Mouse (Mus musculus): ENCODE data around the gene Pip5k1c. TPM values are rescaled to one million over a fixed set of nuclear protein-coding genes. Genes with fewer than 3 reads are reported as not detected.
A peak's percentile ranks its signal among the peaks of the same experiment; 100 is the strongest.

Pip5k1c gene
- polyA plus RNA-seq, 1 experiment, result 935 TPM

DNA sequence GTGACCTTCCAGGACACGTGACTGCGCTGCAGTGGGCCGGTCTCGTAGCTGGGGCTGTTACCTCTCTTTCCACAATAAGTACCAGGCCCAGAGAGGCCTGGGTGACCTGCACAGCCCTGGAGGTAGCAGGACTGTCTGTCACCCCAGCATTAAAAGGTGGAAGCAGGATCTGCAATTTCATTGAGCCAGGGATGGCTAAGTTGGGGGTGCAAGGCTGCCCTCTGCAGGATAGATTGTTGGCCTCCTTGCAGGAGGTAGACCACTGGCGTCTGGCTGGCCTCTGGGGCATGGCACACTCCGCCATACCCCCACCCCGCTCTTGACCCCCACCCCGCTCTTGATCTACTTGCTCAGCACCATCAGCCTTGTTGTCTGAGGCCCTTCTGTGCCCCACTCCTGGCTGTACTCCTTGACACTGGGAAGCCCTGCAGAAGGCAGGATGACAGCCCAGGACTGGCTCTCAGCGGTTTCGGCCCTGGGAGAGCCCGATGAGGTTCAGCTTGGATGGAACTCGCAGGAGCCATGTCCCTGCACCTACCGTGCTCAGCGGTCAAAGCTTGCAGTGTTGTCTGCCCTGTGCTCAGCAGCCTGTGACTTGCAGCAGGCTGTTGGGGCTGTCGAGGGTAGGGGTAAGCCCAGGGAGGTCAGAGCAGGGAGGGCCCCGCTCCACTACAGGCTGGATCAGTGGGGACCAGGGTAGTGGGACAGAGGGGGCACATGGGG is 23.7 kb downstream of the Pip5k1c start:
- H3K4me3 ChIP-seq (ENCODE audit: insufficient read depth, low read depth, low read length), result no peak overlapping the region
- no peak overlapping the region for H3K27ac ChIP-seq (ENCODE audit: insufficient read depth, low read depth, low read length)
- peaks cover 19% of the 10 kb centered on the region for H3K4me1 ChIP-seq (ENCODE audit: control insufficient read depth, insufficient read depth, low read length)
- TF ChIP-seq POLR2A (IDR thresholded peaks at IDR 0.05; ENCODE audit: insufficient read depth, low read depth, low read length) (no peak), CTCF (IDR thresholded peaks at IDR 0.05; ENCODE audit: insufficient read depth, low read depth, low read length) (no peak)
- WGBS, result 49% methylated on average over 16 of the region's 16 CpGs

DNA sequence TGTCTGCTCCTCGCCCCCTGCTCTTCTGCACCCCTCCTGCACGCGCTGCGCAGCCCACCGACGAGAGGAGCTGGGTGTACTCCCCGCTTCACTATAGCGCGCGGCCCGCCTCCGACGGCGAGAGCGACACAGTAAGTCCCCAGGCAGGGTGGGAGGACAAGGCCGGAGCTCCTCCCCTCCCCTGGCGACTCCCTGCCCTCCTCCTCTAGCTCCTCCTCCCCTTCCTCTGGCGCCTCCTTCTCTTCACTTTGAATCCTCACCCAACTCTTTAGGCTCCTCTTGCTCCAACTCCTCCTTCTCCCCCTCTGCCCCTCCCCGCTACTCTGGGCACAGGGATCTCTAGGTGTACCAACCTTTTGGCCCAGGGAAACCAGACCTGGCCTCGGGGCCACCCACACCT is 24.5 kb downstream of the Pip5k1c start:
- no peak for TF ChIP-seq CTCF (IDR thresholded peaks at IDR 0.05; ENCODE audit: insufficient read depth, low read depth, low read length)
- TF ChIP-seq POLR2A (IDR thresholded peaks at IDR 0.05; ENCODE audit: insufficient read depth, low read depth, low read length), result no peak
- 33% methylated on average over 20 of the region's 20 CpGs for WGBS
- H3K27ac ChIP-seq (ENCODE audit: insufficient read depth, low read depth, low read length), result no peak overlapping the region
- H3K4me3 ChIP-seq (ENCODE audit: insufficient read depth, low read depth, low read length), result no peak overlapping the region
- H3K4me1 ChIP-seq (ENCODE audit: control insufficient read depth, insufficient read depth, low read length), result peaks cover 20% of the 10 kb centered on the region

DNA sequence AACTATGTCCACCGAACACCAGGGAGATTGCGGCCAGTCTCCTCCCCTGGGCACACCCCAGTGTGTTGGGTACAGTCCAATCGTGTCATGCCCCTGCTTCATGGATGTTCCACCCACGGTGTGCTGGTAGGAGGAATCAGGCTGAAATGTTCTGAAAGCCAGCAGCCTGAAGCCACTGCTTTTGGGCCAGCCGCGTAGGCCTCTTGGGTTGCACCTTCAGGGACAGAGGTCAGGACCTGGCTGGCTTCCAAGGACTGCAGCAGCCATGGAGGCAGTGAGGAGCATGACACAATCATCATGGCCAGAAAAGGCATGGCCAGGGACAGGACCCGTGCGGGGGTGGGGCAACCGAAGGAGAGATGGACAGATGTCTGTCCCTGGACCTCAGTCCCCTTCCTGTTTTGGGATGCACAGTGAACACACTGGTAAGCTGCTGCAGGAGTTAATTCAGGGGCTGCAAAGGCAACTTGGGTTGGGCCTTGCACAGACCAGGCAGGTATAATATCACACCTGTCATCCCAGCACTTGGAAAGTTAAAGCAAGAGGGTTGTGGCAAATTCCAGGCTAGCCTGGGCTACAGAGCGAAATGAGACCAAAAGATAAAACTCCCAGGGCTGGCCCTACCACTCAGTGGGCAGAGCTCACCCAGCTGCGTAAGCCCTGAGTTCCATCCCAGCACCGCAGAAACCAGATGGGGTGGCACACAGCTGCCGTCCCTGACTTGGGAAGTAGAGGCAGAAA is 26.0 kb downstream of the Pip5k1c start:
- Histone ChIP-seq H3K27ac (ENCODE audit: insufficient read depth, low read depth, low read length) (no peak overlapping the region), H3K4me3 (ENCODE audit: insufficient read depth, low read depth, low read length) (no peak overlapping the region), H3K4me1 (ENCODE audit: control insufficient read depth, insufficient read depth, low read length) (peaks cover 24% of the 10 kb centered on the region)
- TF ChIP-seq POLR2A (IDR thresholded peaks at IDR 0.05; ENCODE audit: insufficient read depth, low read depth, low read length) (no peak), CTCF (IDR thresholded peaks at IDR 0.05; ENCODE audit: insufficient read depth, low read depth, low read length) (0 out of 2 replicates have a peak, but pooled peaks have one; percentile 4)
- 75% methylated on average over 13 of the region's 13 CpGs for WGBS

DNA sequence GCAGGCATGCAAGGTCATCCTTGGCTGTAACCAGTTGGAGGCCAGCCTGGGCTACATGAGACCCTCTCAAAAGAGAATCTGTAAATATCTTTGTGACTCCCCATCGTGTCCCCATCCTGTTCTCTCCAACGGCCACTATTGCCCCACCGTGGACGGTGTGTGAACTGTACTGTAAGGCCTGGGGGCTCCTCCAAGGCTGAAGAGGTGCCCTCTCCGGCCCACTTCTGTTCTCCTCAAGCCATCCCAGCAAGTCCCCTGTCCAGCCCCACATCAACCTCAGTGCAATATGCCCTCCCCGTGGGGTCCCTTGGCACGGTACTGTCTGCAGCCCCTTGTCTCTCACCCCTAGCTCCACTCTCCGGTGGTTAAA is 26.6 kb downstream of the Pip5k1c start:
- peaks cover 24% of the 10 kb centered on the region for H3K4me1 ChIP-seq (ENCODE audit: control insufficient read depth, insufficient read depth, low read length)
- 30% methylated on average over 8 of the region's 8 CpGs for WGBS
- no peak overlapping the region for H3K4me3 ChIP-seq (ENCODE audit: insufficient read depth, low read depth, low read length)
- TF ChIP-seq POLR2A (IDR thresholded peaks at IDR 0.05; ENCODE audit: insufficient read depth, low read depth, low read length) (no peak), CTCF (IDR thresholded peaks at IDR 0.05; ENCODE audit: insufficient read depth, low read depth, low read length) (no peak)
- 0 out of 2 replicates have a peak overlapping the region, but pooled peaks have one; percentile 99 for H3K27ac ChIP-seq (ENCODE audit: insufficient read depth, low read depth, low read length)

DNA sequence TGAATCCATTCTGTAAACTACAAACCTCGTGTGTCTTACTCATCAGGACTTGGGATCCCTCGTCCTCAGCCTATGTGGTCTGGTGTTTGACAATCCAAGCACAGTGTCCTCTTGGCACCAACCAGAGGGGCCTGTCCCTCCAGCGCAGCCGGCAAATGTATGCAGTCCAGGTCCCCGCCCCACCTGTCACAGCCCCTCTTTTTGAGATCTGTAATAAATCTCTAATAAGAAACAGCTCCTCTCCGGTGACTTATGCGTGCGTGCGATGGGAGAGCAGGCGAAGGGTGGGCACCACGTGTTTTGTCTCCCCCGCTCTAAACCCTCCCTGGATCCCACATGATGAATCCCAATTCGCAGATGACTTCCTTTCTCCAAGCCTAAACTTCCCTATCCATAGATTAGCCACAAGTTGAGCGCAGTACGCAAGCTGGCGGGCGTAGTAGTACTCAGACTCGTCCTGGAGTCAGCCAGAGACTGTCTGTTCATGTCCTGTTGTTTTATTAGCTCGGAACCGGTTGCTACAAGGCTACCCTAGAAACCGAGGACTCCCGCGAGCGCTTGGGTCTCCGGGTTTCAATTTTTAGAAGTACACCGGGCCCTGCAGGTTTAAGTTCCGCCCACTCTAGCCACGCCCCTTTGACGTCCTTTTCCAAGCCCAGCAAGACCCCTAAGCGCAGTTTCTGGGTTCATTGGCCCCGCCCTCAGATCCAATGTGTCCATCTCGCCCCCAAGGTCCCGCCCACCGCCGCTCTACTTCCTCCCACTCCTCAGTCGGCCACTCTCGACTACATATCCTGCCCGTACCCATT is 27.2 kb downstream of the Pip5k1c start:
- Histone ChIP-seq H3K4me3 (ENCODE audit: insufficient read depth, low read depth, low read length) (peak overlapping the region; percentile 91), H3K4me1 (ENCODE audit: control insufficient read depth, insufficient read depth, low read length) (peaks cover 24% of the 10 kb centered on the region), H3K27ac (ENCODE audit: insufficient read depth, low read depth, low read length) (peak overlapping the region; percentile 99)
- WGBS, result under 1% methylated on average over 38 of the region's 38 CpGs
- TF ChIP-seq POLR2A (IDR thresholded peaks at IDR 0.05; ENCODE audit: insufficient read depth, low read depth, low read length), result no peak
- TF ChIP-seq CTCF (IDR thresholded peaks at IDR 0.05; ENCODE audit: insufficient read depth, low read depth, low read length), result no peak

DNA sequence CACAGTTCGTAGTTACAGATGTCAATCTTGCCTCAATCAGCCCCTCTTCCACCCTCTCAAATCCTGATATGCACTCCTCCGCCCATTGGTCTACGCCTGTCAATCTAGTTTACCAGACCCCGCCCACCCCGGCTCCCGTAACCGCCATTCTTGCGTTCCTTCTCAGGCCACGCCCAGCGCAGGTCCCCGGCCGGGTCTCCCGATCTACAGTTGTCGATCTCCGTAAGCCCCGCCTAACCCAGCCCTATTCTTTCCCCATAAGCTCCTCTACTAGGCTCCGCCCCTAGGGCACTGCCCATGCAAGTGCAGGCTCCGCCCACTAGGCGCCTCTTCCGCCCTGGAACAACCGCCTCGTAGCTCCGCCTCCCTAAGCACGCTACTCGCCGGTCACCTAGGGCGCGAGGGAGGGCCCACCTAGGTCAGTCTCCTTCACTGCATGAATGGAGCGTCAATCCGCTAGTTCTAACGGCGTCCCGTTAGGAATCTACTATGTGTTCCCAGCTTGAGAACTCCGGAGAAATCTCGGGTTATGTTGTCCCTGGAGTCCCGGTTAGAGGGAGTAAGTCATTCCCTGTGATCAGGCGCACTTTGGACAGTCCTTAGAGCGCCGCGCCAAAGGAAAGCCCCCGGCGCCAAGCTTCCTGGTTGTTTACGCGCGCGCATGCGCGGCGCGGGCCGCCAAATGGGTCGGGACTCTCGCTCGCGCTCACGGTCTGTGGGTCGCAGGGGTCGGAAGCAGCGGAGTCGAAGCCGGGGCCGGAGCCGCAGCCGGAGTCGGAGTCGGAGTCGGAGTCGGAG is 28.0 kb downstream of the Pip5k1c start, which contains the start of gene Cactin:
Cactin (plus strand) TSS at position 554 of the 798 bp plus-strand sequence.
- Histone ChIP-seq H3K27ac (ENCODE audit: insufficient read depth, low read depth, low read length) (peak within 1 kb of the TSS; percentile 99), H3K4me1 (ENCODE audit: control insufficient read depth, insufficient read depth, low read length) (peaks cover 24% of the 10 kb centered on the region), H3K4me3 (ENCODE audit: insufficient read depth, low read depth, low read length) (peak within 1 kb of the TSS; percentile 91)
- WGBS, result under 1% methylated on average over 68 of the region's 68 CpGs
- TF ChIP-seq POLR2A (IDR thresholded peaks at IDR 0.05; ENCODE audit: insufficient read depth, low read depth, low read length) (peak; percentile 68; the same call in 1 of the 2 replicates), CTCF (IDR thresholded peaks at IDR 0.05; ENCODE audit: insufficient read depth, low read depth, low read length) (no peak)

DNA sequence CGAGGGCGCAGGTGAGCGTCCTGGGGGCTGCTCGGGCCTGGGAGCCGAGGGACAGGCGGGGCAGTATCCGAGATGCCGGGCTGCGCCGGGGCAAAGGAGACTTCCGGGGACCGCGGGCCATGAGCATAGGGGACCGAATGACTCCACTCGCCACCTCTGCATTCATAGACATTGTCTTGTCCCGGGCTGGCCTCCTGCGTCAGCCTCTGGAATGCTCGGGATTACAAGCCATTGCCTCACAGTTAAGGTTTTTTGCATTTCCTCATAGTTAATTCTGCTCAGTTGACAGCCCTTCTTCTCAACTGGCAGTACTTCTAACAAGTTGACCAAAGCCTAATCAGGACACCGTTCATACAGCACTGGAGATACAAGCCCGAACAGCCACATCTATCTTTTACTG is 28.7 kb downstream of the Pip5k1c start:
- TF ChIP-seq CTCF (IDR thresholded peaks at IDR 0.05; ENCODE audit: insufficient read depth, low read depth, low read length), result no peak
- TF ChIP-seq POLR2A (IDR thresholded peaks at IDR 0.05; ENCODE audit: insufficient read depth, low read depth, low read length), result no peak
- Histone ChIP-seq H3K4me3 (ENCODE audit: insufficient read depth, low read depth, low read length) (peak overlapping the region; percentile 91), H3K4me1 (ENCODE audit: control insufficient read depth, insufficient read depth, low read length) (peaks cover 24% of the 10 kb centered on the region), H3K27ac (ENCODE audit: insufficient read depth, low read depth, low read length) (peak overlapping the region; percentile 99; the same call in 1 of the 2 replicates)
- WGBS, result 3% methylated on average over 20 of the region's 20 CpGs

DNA sequence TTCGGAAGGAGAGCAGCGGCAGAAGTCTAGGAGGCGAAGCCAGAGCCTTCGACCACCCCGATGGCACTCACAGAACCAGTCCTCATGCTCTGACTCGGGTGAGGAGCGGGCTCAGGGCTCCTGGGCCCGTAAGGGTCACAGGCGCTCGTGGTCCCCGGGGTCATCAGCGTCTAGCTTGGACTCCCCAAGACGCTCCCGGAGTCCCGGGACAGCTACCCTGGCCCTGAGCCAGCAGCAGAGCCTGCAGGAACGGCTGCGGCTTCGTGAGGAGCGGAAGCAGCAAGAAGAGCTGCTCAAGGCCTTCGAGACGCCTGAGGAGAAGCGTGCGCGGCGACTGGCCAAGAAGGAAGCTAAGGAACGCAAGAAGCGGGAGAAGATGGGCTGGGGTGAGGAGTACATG is 29.7 kb downstream of the Pip5k1c start:
- no peak overlapping the region for H3K27ac ChIP-seq (ENCODE audit: insufficient read depth, low read depth, low read length)
- WGBS, result 91% methylated on average over 27 of the region's 27 CpGs
- no peak overlapping the region for H3K4me3 ChIP-seq (ENCODE audit: insufficient read depth, low read depth, low read length)
- TF ChIP-seq POLR2A (IDR thresholded peaks at IDR 0.05; ENCODE audit: insufficient read depth, low read depth, low read length), result no peak
- TF ChIP-seq CTCF (IDR thresholded peaks at IDR 0.05; ENCODE audit: insufficient read depth, low read depth, low read length), result no peak
- peaks cover 24% of the 10 kb centered on the region for H3K4me1 ChIP-seq (ENCODE audit: control insufficient read depth, insufficient read depth, low read length)

Measured in olfactory bulb, adult 2 months (tissue).